Mouse (Mus musculus) small intestine, adult 2 months (tissue): ENCODE data around the gene Neurl1a.

Experiments used
- CTCF ChIP-seq: fragments of 200-500 bp; IDR thresholded peaks from 2 replicates; pipeline ENCODE4 v1.5.1; 2012; ENCODE audit warnings: low read depth, mild to moderate bottlenecking, control low read depth, inconsistent platforms, low read length, moderate library complexity, mixed read lengths; ENCODE audit not compliant: insufficient replicate concordance, insufficient read length; ENCODE audit errors: extremely low read depth
- POLR2A ChIP-seq: fragments of 200-500 bp; IDR thresholded peaks from 2 replicates; pipeline ENCODE4 v1.6.1; 2012; ENCODE audit warnings: low read depth, mild to moderate bottlenecking, control low read depth, inconsistent platforms, low read length, moderate library complexity

DNA sequence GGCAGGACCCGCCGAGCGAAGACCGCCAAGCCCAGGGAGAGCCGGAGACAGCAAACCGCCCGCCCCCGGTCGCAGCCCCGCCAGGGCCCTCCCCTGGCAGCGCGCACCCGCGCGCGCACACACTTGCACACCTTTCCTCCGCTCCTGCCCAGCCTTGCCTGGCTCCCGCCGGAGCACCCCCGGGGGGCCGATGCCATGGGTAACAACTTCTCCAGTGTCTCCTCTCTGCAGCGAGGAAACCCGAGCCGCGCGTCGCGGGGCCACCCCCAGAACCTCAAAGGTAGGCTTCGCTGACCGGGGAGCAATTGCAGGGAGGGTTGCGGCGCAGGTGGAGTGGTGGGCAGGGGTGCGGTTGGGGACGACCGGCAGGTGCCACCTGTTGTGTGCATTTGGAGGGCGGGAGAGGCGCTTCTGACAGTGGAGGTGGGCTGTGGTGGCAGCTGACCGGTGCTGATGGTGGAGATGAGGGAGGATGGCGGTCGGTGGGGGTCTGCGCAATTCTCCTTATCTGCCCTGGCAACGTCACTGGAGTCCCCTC is 721 bp downstream of the Neurl1a start:
- no peak for TF ChIP-seq CTCF
- no peak for TF ChIP-seq POLR2A
